ENCODE assay signal across 8 mouse cellular contexts in the genomic region with DNA sequence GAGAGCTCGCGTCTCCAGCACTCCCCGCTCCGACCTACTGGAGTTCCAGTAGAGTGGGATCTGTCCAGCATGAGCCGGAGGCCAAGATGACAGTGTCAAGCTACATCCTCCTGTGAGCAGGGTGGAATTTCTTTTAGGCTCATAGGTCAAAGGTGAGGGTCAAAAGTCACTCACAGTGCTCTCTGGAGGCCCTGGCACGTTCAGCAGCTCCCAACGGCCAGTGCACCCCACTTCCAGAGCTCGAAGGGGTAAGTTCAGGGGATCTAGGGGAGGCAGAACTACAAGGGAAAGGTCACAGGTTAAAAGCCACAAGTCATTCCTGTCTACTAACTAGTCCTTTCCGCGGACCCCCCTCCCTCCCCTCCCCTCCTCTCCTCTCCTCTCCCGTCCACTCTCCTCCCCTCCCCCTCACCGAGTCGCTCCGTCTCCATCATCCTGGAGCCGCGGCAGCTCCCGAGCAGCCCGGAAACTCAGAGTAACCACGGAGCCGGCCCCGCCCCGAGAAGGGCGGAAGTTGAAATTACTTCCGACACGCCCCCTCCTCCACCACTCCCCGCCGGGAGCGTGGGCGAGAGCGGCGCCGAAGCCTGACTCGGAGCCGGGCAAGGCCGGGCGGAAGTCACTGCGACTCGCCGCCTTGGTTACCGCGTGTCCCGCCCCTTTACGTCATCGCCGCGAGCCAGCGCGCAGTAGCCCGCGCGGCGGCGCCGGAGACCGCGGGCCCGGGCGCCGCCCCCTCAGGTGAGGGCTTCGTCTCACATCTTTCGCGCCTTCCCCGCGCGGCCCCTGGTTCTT. TPM values are rescaled to one million over a fixed set of nuclear protein-coding genes. Genes with fewer than 3 reads are reported as not detected.
DNase-seq lines count a peak whose midpoint lies in the region; ATAC-seq and TF ChIP-seq lines count a peak whose summit lies in the region.

A gene (minus strand): TSS at position 489 of the 795 bp plus-strand sequence.
A gene (plus strand): TSS at position 670 of the 795 bp plus-strand sequence.

- TF ChIP-seq POLR2A in lung, adult 2 months (IDR thresholded peaks at IDR 0.05; ENCODE audit: borderline replicate concordance, extremely low read depth, low read depth, low read length) = peak; percentile 15; the same call in 1 of the 2 replicates

- ATAC-seq in forebrain, embryonic 15.5 days (replicated peaks) = peak; percentile 98
- ATAC-seq in neutrophil, adult 5-6 weeks (ENCODE audit: extremely low read depth, insufficient number of reproducible peaks, low FRiP score, poor library complexity, severe bottlenecking) = peak; percentile 95

- in situ Hi-C loops in ES-E14 (cut with MboI; ENCODE audit: low sequenced_read_pairs in 2 of 2, unreplicated experiment in 2 of 2) = no loop called here

- intact Hi-C loops in heart, postnatal 25 days (cut with DNase I) = no loop called here

- peak within 1 kb of the TSS; percentile 94 for H3K9ac ChIP-seq in ES-E14 (ENCODE audit: insufficient read depth, low read depth, low read length, poor library complexity, severe bottlenecking)
- peak within 1 kb of the TSS; percentile 87 for H3K9ac ChIP-seq in forebrain, embryonic 15.5 days (replicated peaks)

- peak within 1 kb of the TSS; percentile 92 for H3K4me3 ChIP-seq in ES-E14 (ENCODE audit: insufficient read depth in 1 of 2, low read depth in 1 of 2, low read length in 2 of 2, poor library complexity in 1 of 2, severe bottlenecking in 1 of 2)
- H3K4me3 ChIP-seq in forebrain, embryonic 15.5 days = peak within 1 kb of the TSS; percentile 88
- H3K4me3 ChIP-seq in lung, adult 2 months (replicated peaks; ENCODE audit: extremely low read depth, low read depth, low read length) = peak within 1 kb of the TSS; percentile 78

- DNase-seq in ES-E14 (ENCODE audit: low read depth, low spot score) = peak; percentile 94
- peak; percentile 98 for DNase-seq in cerebellum, adult 11-12 months
- DNase-seq in heart, postnatal 25 days (ENCODE audit: low spot score) = peak; percentile 95
- peak; percentile 98 for DNase-seq in layer of hippocampus, adult 18-20 months (ENCODE audit: low spot score in 2 of 2)
- DNase-seq in lung, adult 2 months = peak; percentile 98
- DNase-seq in thymus, adult 18-20 months = peak; percentile 97

- H3K9me3 ChIP-seq in ES-E14 (ENCODE audit: control insufficient read depth, insufficient read depth, low read depth, low read length) = no peaks in the 10 kb centered on the region
- H3K9me3 ChIP-seq in forebrain, embryonic 15.5 days = no peaks in the 10 kb centered on the region

- H3K27ac ChIP-seq in ES-E14 (ENCODE audit: insufficient read depth, low read depth, low read length, poor library complexity, severe bottlenecking) = peak within 1 kb of the TSS; percentile 59
- peak within 1 kb of the TSS; percentile 55; the same call in 1 of the 2 replicates for H3K27ac ChIP-seq in forebrain, embryonic 15.5 days (replicated peaks)

- TF ChIP-seq CTCF in lung, adult 2 months (IDR thresholded peaks at IDR 0.05; ENCODE audit: insufficient read depth, low read length) = no peak

- H3K4me2 ChIP-seq in forebrain, embryonic 15.5 days (replicated peaks) = peak within 1 kb of the TSS; percentile 97

- peaks cover 0 to 4% of the 10 kb centered on the region in 2 experiments; a peak in 2 of 4 replicates for H3K4me1 ChIP-seq in ES-E14 (ENCODE audit: control insufficient read depth in 2 of 2, insufficient read depth in 2 of 2, low read length in 2 of 2, poor library complexity in 1 of 2)
- H3K4me1 ChIP-seq in forebrain, embryonic 15.5 days = peaks cover 29% of the 10 kb centered on the region
- H3K4me1 ChIP-seq in lung, adult 2 months (ENCODE audit: control insufficient read depth, insufficient read depth, low read length) = 0 out of 2 replicates have a peak, but pooled peaks cover 3% of the 10 kb centered on the region

- no peaks in the 10 kb centered on the region for H3K27me3 ChIP-seq in forebrain, embryonic 15.5 days

- peaks cover 32% of the 10 kb centered on the region for H3K36me3 ChIP-seq in ES-E14 (ENCODE audit: control insufficient read depth, insufficient read depth, low read length, poor library complexity, severe bottlenecking)
- H3K36me3 ChIP-seq in forebrain, embryonic 15.5 days = peaks cover 55% of the 10 kb centered on the region

- under 1% methylated on average over 61 of the region's 65 CpGs for WGBS in forebrain, embryonic 15.5 days
- WGBS in lung, adult 2 months = under 1% methylated on average over 65 of the region's 65 CpGs

TF ChIP-seq in ES-E14, 5 proteins besides CTCF, POLR2A, EP300 and RAD21:
- no peak for TF ChIP-seq ZNF384 (IDR thresholded peaks at IDR 0.05; ENCODE audit: low read depth, low read length)
- TF ChIP-seq HCFC1 (IDR thresholded peaks at IDR 0.05; ENCODE audit: borderline replicate concordance, insufficient read depth, low read length) = peak; percentile 92
- TF ChIP-seq ZC3H11A (IDR thresholded peaks at IDR 0.05; ENCODE audit: borderline replicate concordance, low read depth, low read length) = no peak
- TF ChIP-seq CHD2 (IDR thresholded peaks at IDR 0.05; ENCODE audit: low read depth, low read length) = 0 out of 2 replicates have a peak, but pooled peaks have one; percentile 39
- TF ChIP-seq MAFK (IDR thresholded peaks at IDR 0.05; ENCODE audit: insufficient read depth, low read depth, low read length) = no peak
TF ChIP-seq in ES-E14: peak in this region for 2.

RNA-seq across cellular contexts. Expression of the first gene that starts in this region (rescaled TPM):
- total RNA-seq in ES-E14 (2012; rRNA removed) = 40.5 and 66.0 TPM in 2 replicates
- 59.6 and 59.7 TPM in 2 replicates for polyA plus RNA-seq in forebrain, embryonic 15.5 days (2015; fragmentation: Nextera tagmentation; extraction: Ambion mirVana)
- total RNA-seq in heart, postnatal 25 days (2021) = 10 to 100 TPM; 18.4 to 22.6 TPM
- total RNA-seq in layer of hippocampus, adult 18-20 months (2021) = 10 to 100 TPM; 70.1 to 74.2 TPM
- polyA plus RNA-seq in lung, adult 2 months (2012; rRNA removed) = 77.8 and 94.8 TPM in 2 replicates
- 79.7 and 92.2 TPM in 2 replicates for total RNA-seq in neutrophil, adult 5-6 weeks (2017)

RNA-seq across cellular contexts. Expression of the second gene that starts in this region (rescaled TPM):
- total RNA-seq in ES-E14 (2012; rRNA removed) = 50.2 and 63.4 TPM in 2 replicates
- 94.9 and 97.1 TPM in 2 replicates for polyA plus RNA-seq in forebrain, embryonic 15.5 days (2015; fragmentation: Nextera tagmentation; extraction: Ambion mirVana)
- total RNA-seq in heart, postnatal 25 days (2021) = 10 to 100 TPM; 15.5 to 16.7 TPM
- 10 to 100 TPM; 34.1 to 39.6 TPM for total RNA-seq in layer of hippocampus, adult 18-20 months (2021)
- polyA plus RNA-seq in lung, adult 2 months (2012; rRNA removed) = 22.4 and 23.2 TPM in 2 replicates
- total RNA-seq in neutrophil, adult 5-6 weeks (2017) = 22.6 and 36.0 TPM in 2 replicates

Comparison
In these comparisons a context has a peak if more than half of its experiments do, and no peak if none do; other contexts are left out.
1. Peak in every context shown above with its lines: DNase-seq, ATAC-seq, H3K4me3 ChIP-seq and H3K27ac ChIP-seq.